Mouse (Mus musculus) C2C12 (cell line): ENCODE results near the gene Pld4. TPM values are rescaled to one million over a fixed set of nuclear protein-coding genes. Genes with fewer than 3 reads are reported as not detected.

Experiments used
- H3K27me3 ChIP-seq: one replicate; pipeline ENCODE4 v1.6.1; 2011; ENCODE audit not compliant: control insufficient read depth, insufficient read depth, insufficient read length
- H3K36me3 ChIP-seq: one replicate; pipeline ENCODE4 v1.6.1; 2011; ENCODE audit not compliant: control insufficient read depth, insufficient read depth
- H3K4me3 ChIP-seq: one replicate; pipeline ENCODE4 v1.5.1; 2011; ENCODE audit warnings: mild to moderate bottlenecking, control low read depth; ENCODE audit not compliant: poor library complexity, insufficient read depth, severe bottlenecking
- H3K79me2 ChIP-seq: one replicate; pipeline ENCODE4 v1.6.1; 2011; ENCODE audit not compliant: control insufficient read depth, insufficient read depth
- H3K79me3 ChIP-seq: one replicate; pipeline ENCODE4 v1.6.1; 2011; ENCODE audit warnings: low read depth, control low read depth
- H3ac ChIP-seq: one replicate; pipeline ENCODE3; 2011; ENCODE audit warnings: low read depth; ENCODE audit not compliant: control insufficient read depth, insufficient read length
- CEBPB ChIP-seq: IDR thresholded peaks from one replicate; pipeline ENCODE4 v1.6.1; 2011; ENCODE audit warnings: low read depth, mild to moderate bottlenecking, control low read depth, moderate library complexity
- CTCF ChIP-seq: IDR thresholded peaks from one replicate; pipeline ENCODE4 v1.5.1; 2011; ENCODE audit not compliant: control insufficient read depth, insufficient read depth, insufficient read length
- FOSL1 ChIP-seq: IDR thresholded peaks from one replicate; pipeline ENCODE4 v1.8.0; 2011; ENCODE audit warnings: mild to moderate bottlenecking, low read length; ENCODE audit not compliant: poor library complexity, insufficient read depth, severe bottlenecking
- MAX ChIP-seq: IDR thresholded peaks from one replicate; pipeline ENCODE4 v1.6.1; 2011; ENCODE audit warnings: mild to moderate bottlenecking, control low read depth
- MYOD1 ChIP-seq: IDR thresholded peaks from one replicate; pipeline ENCODE4 v1.6.1; 2011; ENCODE audit warnings: low read depth; ENCODE audit not compliant: control insufficient read depth, insufficient read length
- MYOG ChIP-seq: IDR thresholded peaks from one replicate; pipeline ENCODE4 v1.6.1; 2011; ENCODE audit not compliant: control insufficient read depth, insufficient read length; ENCODE audit errors: extremely low read depth
- USF1 ChIP-seq: IDR thresholded peaks from one replicate; pipeline ENCODE4 v1.6.1; 2011; ENCODE audit warnings: low read depth, mild to moderate bottlenecking, control low read depth, moderate library complexity
- polyA plus RNA-seq: library from polyadenylated mRNA; unstranded; fragments of >200 nt; fragmentation: generic; extraction: Trizol; gene quantifications from one replicate; pipeline ENCODE4 v1.2.1, GENCODE M21; 2012; ENCODE audit warnings: missing spikeins

Pld4 gene
- polyA plus RNA-seq, 1 experiment, result not detected

DNA sequence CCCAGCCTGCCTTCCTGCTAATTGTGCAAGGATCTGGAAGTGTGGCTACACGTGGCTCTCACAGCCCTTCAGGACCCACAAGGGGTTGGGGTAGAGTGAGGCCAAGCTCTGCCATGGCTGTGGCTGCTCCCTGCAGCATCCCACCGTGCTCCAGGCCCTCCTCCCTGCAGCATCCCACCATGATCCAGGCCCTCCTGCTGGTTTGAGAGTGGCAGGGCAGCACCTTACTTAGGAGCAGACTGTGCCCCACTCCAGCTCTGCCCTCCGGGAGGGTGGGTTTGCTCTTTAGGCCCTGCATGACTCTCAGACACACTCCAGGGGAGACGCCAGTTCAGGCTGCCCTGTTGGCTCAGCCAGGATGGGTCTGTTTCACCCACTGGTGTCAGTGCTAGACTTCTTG, 9.9 kb downstream of the Pld4 start:
- H3ac ChIP-seq, result no peak overlapping the region
- no peaks in the 10 kb centered on the region for H3K27me3 ChIP-seq
- H3K36me3 ChIP-seq, result peaks cover 5% of the 10 kb centered on the region
- H3K79me2 ChIP-seq, result no peaks in the 10 kb centered on the region
- no peak overlapping the region for H3K4me3 ChIP-seq
- TF ChIP-seq USF1 (no peak), CTCF (no peak), FOSL1 (no peak), CEBPB (no peak), MAX (no peak), MYOD1 (no peak), MYOG (no peak)
- H3K79me3 ChIP-seq, result no peaks in the 10 kb centered on the region

DNA sequence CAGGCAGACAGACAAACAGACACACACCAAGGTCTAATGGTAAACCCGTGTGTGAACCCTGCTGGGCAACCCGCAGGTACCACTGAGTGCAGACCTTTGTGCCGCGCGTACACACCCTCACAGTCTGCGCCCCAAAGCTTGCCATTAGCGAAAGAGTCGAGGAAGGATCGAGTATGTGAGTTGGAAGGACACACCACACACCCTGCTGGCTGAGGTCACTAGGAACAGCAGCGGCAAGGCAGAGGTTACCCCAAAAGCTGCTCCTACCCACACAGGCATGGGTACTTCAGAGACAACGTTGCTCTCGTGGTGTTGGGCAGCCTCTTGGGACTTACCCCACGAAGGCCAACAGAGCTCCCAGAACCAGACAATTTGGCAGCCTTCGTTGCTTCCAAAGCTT, 11.9 kb downstream of the Pld4 start:
- Histone ChIP-seq H3K79me3 (no peaks in the 10 kb centered on the region), H3K4me3 (no peak overlapping the region), H3K36me3 (peaks cover 6% of the 10 kb centered on the region), H3ac (no peak overlapping the region), H3K79me2 (no peaks in the 10 kb centered on the region), H3K27me3 (no peaks in the 10 kb centered on the region)
- no peak for TF ChIP-seq MAX
- no peak for TF ChIP-seq CEBPB
- TF ChIP-seq USF1, result no peak
- no peak for TF ChIP-seq CTCF
- no peak for TF ChIP-seq FOSL1
- TF ChIP-seq MYOG, result no peak
- TF ChIP-seq MYOD1, result no peak

GRCm38 (mm10) chr12:112773366-112773765, 12.9 kb downstream of the Pld4 start:
- Histone ChIP-seq H3K36me3 (peaks cover 6% of the 10 kb centered on the region), H3ac (no peak overlapping the region), H3K27me3 (no peaks in the 10 kb centered on the region), H3K79me3 (no peaks in the 10 kb centered on the region), H3K4me3 (no peak overlapping the region), H3K79me2 (no peaks in the 10 kb centered on the region)
- TF ChIP-seq FOSL1, result no peak
- TF ChIP-seq MYOG, result no peak
- no peak for TF ChIP-seq CTCF
- TF ChIP-seq MAX, result no peak
- no peak for TF ChIP-seq MYOD1
- TF ChIP-seq CEBPB, result no peak
- no peak for TF ChIP-seq USF1

GRCm38 (mm10) chr12:112774026-112774425, 13.6 kb downstream of the Pld4 start:
- Histone ChIP-seq H3K79me2 (no peaks in the 10 kb centered on the region), H3K27me3 (no peaks in the 10 kb centered on the region), H3K79me3 (no peaks in the 10 kb centered on the region), H3ac (no peak overlapping the region), H3K36me3 (peaks cover 6% of the 10 kb centered on the region), H3K4me3 (no peak overlapping the region)
- TF ChIP-seq CEBPB, result no peak
- TF ChIP-seq MYOD1, result no peak
- TF ChIP-seq MYOG, result no peak
- TF ChIP-seq FOSL1, result no peak
- TF ChIP-seq USF1, result no peak
- no peak for TF ChIP-seq MAX
- TF ChIP-seq CTCF, result no peak

DNA sequence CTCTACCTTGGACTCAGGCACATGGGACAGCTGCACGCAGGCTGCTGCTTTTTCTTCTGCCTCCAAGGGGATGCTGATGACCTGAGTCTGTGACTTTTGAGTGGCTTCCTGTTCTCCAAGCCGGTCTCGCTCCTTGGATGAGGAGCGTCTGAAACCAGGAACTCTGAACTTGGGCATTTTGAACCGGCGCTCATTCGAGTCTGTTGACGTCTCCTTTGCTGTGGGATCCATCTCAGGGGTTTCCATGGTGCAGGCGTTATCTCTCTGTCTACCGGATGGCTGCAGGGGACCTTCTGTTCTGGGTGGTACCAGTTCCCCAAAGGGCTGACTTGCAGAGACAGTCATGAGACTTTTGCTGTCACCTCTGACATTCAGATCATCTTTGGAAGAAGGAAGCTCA, 14.0 kb downstream of the Pld4 start:
- Histone ChIP-seq H3K4me3 (no peak overlapping the region), H3K79me3 (no peaks in the 10 kb centered on the region), H3K36me3 (peaks cover 6% of the 10 kb centered on the region), H3K79me2 (no peaks in the 10 kb centered on the region), H3ac (no peak overlapping the region), H3K27me3 (no peaks in the 10 kb centered on the region)
- no peak for TF ChIP-seq MYOD1
- no peak for TF ChIP-seq MAX

DNA sequence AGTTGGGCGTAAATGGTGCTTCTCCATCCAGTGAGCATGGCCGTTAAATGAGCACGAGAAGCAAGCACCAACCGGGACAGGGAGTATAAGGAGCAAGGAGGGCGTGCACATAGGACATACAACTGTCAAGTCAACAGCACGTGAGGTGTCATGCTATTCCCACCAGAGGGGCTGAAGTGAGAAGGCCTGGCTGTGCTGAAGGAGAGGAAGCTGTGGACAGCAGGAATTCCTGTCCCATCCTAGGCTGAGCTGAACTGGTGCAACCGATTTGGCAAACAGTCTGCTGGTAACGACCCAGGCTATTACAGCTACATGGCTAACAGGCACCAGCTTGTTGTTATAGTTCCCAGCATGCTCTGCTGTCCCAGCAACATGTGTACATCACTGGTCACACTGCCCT, 30.6 kb downstream of the Pld4 start:
- peaks cover 47% of the 10 kb centered on the region for H3K79me2 ChIP-seq
- H3K27me3 ChIP-seq, result no peaks in the 10 kb centered on the region
- peaks cover 4% of the 10 kb centered on the region for H3K36me3 ChIP-seq
- no peak overlapping the region for H3ac ChIP-seq
- TF ChIP-seq MYOG (no peak), USF1 (no peak), MAX (no peak), CEBPB (no peak), MYOD1 (no peak), FOSL1 (no peak), CTCF (no peak)
- no peak overlapping the region for H3K4me3 ChIP-seq
- H3K79me3 ChIP-seq, result peaks cover 15% of the 10 kb centered on the region
